Mouse (Mus musculus): ENCODE results near the gene Arid1a. TPM values are rescaled to one million over a fixed set of nuclear protein-coding genes. Genes with fewer than 3 reads are reported as not detected.

The Arid1a gene
- total RNA-seq, 2 experiments from 2014 or later = 28.2 to 136 TPM

DNA sequence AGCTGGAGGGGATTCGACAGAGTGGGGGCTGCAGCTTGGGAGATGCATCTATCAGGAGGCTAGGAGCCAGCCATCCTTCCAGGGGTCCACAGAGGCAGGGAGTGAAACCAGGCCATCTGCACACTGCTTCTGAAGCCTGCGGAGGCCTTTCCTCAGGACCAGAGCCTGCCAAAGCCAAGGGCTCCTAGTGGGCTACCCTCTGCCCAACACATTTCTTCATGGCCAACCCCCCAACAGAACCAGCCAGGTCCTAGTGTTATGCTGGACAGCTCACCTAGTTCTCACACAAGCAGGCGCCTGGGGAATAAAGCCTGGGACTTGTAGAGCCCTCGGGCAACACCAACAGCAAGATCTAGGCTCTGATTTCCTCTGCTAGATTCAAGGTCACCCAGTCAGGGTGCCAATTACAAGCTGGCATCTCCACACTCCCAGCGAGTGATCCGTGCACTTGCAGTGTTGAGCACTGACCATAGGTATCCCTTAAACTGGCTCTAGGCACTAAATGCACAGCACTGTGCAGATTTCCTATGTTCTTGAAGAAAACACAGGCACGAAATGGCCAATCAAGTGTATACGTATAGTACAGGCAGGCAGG, 126.1 kb downstream of the Arid1a start:
- ATAC-seq (replicated peaks; ENCODE audit: low FRiP score, low TSS enrichment, poor library complexity, severe bottlenecking) = no peak

DNA sequence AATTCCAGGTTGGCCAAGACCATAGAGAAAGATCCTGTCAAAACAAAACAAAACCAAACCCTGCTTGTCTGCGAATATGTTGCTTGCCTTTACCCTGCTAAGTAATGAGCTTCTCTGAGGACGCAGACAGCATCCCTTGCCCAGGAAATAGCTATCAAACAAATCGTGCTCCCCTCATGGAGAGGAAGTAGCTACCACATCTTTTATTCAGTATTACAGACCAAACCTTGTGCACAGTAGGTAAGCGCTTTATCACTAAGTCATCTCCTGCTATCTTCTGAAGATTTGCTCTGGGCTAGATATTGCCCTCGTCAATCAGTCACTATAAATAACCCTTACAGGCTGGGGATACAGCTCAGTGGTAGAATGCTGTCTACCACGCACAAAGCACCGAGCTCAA, 127.4 kb downstream of the Arid1a start:
- ATAC-seq (replicated peaks; ENCODE audit: low FRiP score, low TSS enrichment, poor library complexity, severe bottlenecking) = no peak

Other genes starting within 250 kb of the Arid1a start
- gene Kdf1, start 237.8 kb downstream of the Arid1a start, total RNA-seq (2014; fragmentation: Nextera tagmentation) = not detected in 2 replicates
- gene Kdf1, start 237.8 kb downstream of the Arid1a start, total RNA-seq (2017) = not detected in 2 replicates
- 250 and 258 TPM in 2 replicates for gene Nudc, start 210.8 kb downstream of the Arid1a start, total RNA-seq (2014; fragmentation: Nextera tagmentation)
- gene Nudc, start 210.8 kb downstream of the Arid1a start, total RNA-seq (2017) = 271 and 301 TPM in 2 replicates
- gene Nr0b2, start 203.4 kb downstream of the Arid1a start, total RNA-seq (2014; fragmentation: Nextera tagmentation) = not detected in 2 replicates
- not detected in 2 replicates for gene Nr0b2, start 203.4 kb downstream of the Arid1a start, total RNA-seq (2017)
- gene Gpatch3, start 182.0 kb downstream of the Arid1a start, total RNA-seq (2014; fragmentation: Nextera tagmentation) = 1.2 and 6.2 TPM in 2 replicates
- gene Gpatch3, start 182.0 kb downstream of the Arid1a start, total RNA-seq (2017) = 16.9 and 29.6 TPM in 2 replicates
- 16.0 and 20.9 TPM in 2 replicates for gene Gpn2, start 172.4 kb downstream of the Arid1a start, total RNA-seq (2014; fragmentation: Nextera tagmentation)
- gene Gpn2, start 172.4 kb downstream of the Arid1a start, total RNA-seq (2017) = 19.5 and 29.3 TPM in 2 replicates
- gene Sfn, start 154.6 kb downstream of the Arid1a start, total RNA-seq (2014; fragmentation: Nextera tagmentation) = 1.7 and 2.7 TPM in 2 replicates
- 1.3 and 2.0 TPM in 2 replicates for gene Sfn, start 154.6 kb downstream of the Arid1a start, total RNA-seq (2017)
- 16.2 and 24.1 TPM in 2 replicates for gene Zdhhc18, start 106.6 kb downstream of the Arid1a start, total RNA-seq (2014; fragmentation: Nextera tagmentation)
- gene Zdhhc18, start 106.6 kb downstream of the Arid1a start, total RNA-seq (2017) = 5.0 and 8.1 TPM in 2 replicates
- gene Pigv, start 84.1 kb downstream of the Arid1a start, total RNA-seq (2014; fragmentation: Nextera tagmentation) = 7.0 and 10.1 TPM in 2 replicates
- gene Pigv, start 84.1 kb downstream of the Arid1a start, total RNA-seq (2017) = 2.3 and 12.4 TPM in 2 replicates
- gene Rps6ka1, start 131.0 kb upstream of the Arid1a start, total RNA-seq (2014; fragmentation: Nextera tagmentation) = 37.3 and 46.2 TPM in 2 replicates
- 16.3 and 36.1 TPM in 2 replicates for gene Rps6ka1, start 131.0 kb upstream of the Arid1a start, total RNA-seq (2017)
- gene Hmgn2, start 211.9 kb upstream of the Arid1a start, total RNA-seq (2014; fragmentation: Nextera tagmentation) = 542 and 559 TPM in 2 replicates
- 268 and 336 TPM in 2 replicates for gene Hmgn2, start 211.9 kb upstream of the Arid1a start, total RNA-seq (2017)
- gene Dhdds, start 244.1 kb upstream of the Arid1a start, total RNA-seq (2014; fragmentation: Nextera tagmentation) = 27.0 and 34.0 TPM in 2 replicates
- gene Dhdds, start 244.1 kb upstream of the Arid1a start, total RNA-seq (2017) = 10.6 and 26.2 TPM in 2 replicates